Mouse (Mus musculus) ZHBTc4 (cell line): ENCODE measurements around the gene Tbc1d22a.
A peak's percentile ranks its signal among the peaks of the same experiment; 100 is the strongest.

ENCODE experiments used
- DNase-seq: peaks from one replicate; pipeline ENCODE4 v3.0.0-alpha.2; 2011; ENCODE audit warnings: low read depth, low spot score

Tbc1d22a gene

DNA sequence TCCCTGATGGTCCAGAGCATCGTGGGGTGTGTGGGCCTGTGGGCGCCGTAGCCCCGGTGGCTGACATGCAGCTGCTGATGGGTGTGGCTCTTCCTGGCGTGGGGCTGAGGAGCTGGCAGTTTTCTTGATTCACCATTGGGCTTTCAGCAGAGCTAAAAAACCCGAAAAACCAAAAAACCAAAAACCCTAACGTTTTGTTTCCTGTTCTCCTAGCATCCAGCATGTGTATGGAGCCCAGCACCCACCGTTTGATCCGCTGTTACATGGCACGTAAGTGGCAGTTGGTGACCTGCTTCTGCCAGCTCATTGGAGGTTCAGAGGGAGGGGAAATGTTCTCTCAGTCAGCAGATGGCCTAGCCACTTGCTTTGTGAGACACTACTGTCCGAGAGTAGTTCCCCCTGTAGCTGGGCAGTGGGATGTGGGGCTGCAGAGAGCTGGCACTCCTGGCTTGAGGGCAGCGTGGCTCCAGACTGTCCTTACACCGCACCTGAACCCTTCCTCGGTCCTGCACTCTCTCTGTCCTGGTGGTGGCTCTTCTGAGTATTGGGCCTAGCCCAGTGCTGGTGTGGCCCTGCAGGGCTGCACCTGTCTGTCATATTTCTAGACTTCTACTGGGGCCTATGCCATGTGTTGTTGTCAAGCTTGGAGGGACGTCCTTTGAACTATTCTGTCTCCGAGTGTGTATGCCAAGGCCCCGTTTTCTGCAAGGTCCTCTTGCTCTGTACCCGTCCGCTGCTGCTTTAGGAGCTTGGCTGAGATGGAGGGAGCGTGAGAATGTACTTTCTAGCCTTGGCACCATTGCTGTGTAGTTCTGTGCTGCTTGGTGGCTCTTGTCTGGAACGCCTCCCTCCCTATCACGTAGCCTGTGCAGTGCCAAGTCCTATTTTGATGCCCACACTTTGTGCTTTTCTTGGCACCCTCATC, 20.5 kb downstream of the Tbc1d22a start:
- DNase-seq = no peak

DNA sequence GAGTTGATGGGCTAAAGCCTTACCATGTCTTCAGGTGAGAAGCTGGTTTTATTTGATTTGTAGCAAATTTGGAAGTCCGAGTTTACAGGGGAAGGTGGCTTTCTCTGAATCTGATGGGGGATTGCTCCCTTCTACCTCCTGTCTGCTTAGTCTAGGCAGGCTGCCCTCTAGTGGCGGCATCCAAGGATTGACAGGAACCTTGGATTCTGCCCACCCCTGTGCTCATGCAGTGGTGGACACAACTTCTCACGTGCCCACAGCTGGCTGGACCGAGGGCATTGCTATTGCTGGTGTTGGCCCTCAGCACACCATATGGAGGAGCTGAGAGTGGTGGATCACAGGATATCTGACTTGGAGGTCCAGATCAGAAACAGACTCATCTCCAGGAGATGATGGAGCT, 22.0 kb downstream of the Tbc1d22a start:
- DNase-seq = peak; percentile 65

DNA sequence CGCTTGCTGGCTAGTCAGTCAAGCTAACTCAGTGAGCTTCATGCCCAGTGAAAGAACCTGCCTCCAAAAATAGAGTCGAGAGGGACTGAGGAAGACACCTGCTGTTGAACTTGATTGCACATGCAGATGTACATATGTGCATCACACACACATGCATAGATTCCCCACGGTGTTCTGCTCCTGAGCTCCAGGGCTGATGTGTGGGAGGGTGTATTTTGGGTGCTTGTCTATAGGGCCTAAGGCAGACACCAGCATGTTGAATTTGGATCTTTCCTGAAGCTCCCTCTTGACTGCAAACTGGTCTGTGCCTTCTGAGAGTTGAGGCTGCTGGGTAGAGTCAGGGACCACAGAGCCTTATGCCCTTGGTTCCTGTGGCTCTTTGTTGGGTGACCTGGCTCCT, 23.8 kb downstream of the Tbc1d22a start:
- no peak for DNase-seq

DNA sequence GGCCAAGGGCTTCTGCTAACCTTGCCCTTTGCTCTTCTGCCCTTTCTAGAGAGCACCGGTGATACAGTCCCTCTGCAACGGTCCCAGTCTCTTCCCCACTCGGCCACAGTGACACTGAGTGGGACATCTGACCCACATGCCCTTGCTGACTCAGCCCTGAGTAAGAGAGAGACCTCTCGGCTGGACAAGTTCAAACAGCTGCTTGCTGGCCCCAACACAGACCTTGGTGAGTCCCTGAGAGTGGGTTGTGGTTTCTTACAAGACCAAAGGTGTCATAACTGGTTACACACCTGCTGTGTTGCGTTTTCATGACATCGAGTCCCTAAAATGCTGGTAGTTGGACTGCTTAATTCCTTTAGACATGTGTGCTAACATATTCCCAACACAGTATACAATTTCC, 24.8 kb downstream of the Tbc1d22a start:
- DNase-seq = no peak

DNA sequence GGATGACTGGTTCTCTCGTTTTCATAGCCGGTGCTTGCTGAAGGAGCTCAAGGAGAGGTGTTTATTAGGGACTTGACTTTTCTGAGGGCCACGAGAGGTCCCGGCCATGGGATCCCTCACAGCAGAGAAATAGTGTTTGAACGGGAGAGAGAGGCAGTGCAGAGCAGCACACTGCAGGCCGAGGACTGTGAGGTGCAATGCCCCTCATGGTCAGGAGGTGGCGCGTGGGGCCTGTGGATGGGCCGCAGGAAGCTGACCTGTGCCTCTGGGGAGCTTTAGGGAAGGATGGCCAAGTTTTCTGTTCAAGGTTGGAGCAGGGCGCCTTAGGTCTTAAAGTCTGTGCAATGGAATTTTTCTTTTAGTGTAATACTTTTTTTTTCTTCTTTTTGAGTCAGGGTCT, 25.5 kb downstream of the Tbc1d22a start:
- peak; percentile 69 for DNase-seq

DNA sequence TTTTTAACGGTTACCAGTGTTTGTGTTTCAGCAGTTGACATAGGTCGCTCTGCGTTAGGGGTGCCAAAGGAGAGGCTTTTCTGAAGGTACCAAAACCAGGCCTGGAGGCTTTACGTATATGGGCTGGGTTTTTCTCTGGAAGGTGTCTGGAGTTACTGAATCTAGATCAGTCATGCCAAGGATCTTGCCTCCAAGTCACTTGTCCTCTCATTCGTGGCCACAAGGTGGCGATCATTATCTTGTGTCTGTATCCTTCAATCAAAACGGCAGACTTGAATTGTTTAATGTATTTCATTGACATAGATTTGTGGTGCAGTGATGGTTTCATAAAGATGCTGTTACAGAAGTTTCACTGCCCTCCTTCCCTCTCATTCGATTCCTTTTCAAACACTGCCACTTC, 29.4 kb downstream of the Tbc1d22a start:
- DNase-seq = peak; percentile 75

DNA sequence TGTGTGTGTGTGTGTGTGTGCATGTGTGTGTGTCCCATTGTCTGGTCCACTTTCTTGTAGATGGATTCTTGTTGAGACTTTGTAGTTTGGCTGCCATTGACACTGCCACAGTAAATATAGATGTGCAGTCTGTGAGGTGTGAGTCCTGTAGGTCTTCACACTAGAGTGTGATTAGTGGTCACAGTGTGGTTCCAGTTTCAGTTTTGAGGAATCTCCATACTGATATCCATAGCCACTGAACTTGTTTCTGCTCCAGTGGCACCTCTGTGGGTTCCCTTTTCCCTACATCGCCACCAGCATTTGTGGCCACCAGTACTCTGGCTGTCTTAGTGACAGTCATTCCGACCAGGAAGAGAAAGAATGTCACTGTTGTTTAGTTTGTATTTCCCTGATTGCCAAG, 30.1 kb downstream of the Tbc1d22a start:
- no peak for DNase-seq

DNA sequence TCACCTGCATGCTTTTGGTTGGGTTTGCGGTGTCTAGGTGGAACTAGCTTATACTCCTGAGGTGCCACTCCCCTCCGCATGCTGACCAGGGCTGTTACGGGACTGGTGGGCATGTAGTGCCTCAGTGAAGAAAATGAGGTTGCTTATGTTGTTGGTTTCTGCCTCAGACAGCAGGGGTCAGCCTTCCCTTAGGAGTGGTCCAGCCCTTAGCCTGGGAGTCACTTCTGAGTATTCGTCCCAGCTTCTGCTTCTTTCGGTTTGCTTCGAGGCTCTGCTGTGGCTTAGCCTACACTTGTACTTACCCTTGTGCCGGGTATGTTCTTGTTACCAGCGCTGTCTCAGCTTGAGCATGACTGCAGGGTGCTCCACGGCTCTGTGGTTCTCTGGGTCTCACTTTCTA, 36.0 kb downstream of the Tbc1d22a start:
- DNase-seq = peak; percentile 51

DNA sequence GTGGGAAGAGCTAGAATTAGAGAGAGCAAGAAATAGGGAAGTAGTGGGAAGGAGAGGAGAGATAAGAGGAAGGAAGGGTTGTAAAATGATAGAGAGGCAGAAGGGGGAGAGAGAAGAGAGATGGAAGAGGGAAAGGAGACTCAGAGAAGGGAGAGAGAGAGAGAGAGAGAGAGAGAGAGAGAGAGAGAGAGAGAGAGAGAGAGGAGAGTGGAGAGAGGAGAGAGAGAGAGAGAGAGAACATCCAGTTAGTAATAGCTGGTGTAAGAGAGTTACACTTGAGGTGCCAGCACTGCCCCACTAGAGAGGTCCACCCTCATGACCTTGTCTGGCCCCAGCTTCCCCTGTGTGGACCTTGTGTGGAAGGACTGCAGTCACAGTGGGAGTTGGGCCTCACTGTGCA, 37.9 kb downstream of the Tbc1d22a start:
- no peak for DNase-seq

DNA sequence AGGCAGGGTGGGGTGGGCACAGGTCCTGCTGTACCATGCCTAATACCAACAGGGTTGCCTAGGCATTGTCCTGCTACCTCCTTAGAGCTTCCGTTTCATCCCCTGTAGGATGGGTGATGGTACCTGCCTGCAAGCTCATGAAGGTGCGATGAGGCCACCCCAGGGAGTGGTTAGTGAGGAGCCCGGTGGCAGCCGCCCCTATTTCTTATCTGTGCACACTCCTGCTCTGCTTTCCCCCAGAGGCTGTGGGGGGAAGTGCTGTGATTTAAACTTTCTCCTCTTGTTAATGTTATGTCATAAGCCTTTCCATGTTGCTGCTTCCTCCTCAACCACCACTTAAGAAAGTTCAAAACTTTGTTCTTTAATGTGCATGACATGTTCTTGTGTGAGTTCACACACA, 38.4 kb downstream of the Tbc1d22a start:
- no peak for DNase-seq

DNA sequence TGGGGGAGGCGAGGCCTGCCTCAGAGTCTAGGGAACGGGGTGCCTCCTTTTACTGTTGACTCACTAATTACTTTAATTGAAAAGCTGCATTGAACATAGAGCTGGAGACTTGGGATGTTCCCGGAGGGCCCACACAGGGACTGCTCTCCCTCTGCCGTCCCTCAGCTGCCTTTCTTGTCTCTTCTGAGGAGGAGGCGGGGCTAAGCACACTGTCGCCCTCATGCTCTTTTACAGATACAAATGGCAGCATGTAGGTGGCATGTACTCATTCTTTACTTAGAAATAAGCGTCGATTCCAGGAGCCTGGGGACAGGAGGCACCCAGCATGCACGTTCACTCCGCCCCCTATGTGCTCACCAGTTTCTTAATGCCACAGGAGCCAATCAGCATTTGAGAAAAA, 39.2 kb downstream of the Tbc1d22a start:
- DNase-seq = no peak

DNA sequence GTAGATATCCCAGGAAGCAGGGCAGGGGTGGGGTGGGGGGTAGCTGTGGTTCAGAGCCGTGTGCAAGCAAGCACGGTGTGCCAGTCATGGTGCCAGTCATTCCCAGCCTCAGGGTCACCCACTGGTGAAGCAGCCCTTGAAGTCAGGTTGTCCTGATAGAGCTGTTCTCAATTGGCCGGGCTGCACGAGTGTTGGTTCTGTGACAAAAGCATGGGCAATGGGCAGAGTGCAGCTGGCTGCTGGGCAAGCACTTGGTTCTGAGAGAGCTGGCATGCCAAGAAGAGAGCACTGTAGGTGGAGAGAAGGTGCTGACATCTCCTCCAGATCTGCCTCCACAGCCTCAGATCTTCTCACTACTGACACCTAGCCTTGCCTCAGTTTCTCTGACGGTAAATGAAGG, 41.9 kb downstream of the Tbc1d22a start:
- DNase-seq = no peak

DNA sequence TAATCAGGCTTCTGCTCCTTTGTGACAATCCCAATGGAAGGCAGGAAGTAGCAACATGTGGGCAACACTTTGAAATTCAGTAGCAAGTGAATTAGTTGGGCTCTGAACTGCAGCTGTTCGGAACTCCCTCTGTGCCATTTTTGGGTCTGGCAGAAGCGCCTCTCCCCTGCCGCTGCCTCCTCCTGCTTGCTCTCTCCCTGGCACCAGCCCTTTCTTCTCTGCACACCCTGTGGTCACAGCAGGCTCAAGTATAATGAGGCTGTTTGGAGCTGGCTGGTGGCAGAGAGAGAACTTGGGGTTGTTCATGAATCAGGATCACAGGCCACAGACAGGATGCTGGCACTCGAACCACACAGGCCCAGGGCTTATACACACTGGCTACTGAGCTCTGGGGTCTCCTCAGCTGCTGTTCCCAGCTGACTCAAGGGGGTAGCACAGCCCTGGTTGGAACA, 42.5 kb downstream of the Tbc1d22a start:
- no peak for DNase-seq

DNA sequence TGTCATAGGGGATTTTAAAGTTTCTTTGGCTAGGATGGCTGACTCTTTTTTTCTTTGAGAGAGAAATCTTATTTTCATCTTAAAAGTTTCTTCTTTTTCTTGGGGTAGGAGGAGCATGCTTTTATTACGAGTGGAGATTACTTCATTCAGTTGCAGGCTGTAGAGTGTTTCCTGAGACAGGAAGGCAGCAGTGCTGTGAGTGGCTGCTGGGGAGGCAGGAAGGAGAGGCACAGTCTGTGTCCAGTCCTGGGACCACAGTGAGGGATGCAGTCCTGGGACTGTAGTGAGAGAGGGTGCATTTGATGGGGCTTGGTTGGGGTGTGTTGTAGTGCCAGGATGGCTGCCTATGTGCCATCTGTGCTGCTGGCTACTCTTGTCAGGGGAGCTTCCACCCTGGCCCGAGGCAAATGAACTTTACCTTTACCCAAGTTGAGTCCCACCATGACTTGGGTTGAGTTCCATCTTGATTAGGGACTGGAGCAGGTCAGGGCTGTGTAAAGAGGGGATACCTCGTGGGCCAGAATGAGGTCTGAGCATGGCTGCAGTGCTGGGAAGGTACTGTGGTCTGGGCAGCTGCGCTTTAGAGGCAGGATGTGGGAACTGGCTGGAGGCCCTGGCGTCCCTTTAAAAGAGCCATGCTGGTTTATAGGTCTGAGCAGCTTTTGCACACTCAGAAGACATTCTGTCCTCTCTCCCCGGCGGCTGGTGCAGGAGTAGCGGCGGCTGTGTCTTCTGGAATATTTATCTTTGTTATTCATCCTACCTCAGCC, 43.8 kb downstream of the Tbc1d22a start:
- no peak for DNase-seq

DNA sequence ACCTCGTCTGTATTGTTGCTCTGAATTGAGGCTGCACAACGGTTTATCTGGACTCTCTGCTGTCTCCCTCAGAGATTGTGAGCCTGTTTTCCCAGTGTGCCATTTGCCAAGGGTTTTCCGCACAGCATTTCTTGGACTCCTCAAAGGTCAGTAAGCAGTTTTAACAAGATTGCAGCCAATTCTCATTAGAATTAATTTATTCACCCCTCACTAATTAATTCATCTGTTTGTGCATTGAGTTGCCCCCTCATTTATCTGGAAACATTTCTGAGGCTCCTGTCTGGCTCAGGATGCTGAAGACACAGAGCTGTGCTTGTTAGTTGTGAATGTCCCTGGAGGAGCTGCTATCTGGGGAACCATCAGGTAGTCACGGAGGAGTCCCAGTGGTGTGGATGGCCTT, 45.0 kb downstream of the Tbc1d22a start:
- no peak for DNase-seq

DNA sequence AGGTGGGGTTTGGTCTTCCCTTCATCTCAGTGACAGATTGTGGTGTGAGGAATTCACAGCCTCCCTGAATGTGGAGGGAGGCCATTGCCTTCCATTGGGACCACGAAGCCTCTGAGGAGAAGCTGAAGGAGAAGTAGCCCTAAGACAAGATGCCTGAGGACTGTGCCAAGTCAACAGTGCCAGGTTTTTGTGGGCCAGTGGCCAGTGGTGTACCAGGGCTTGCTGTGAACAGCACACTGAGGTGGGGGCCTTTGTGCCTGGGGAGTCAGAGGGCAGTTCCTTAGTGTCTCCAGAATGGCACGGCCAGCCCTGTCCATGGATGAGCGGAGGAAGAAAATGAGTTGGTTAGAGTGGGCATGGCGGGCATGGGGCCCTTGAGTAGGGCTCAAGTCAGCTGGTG, 45.9 kb downstream of the Tbc1d22a start:
- no peak for DNase-seq

DNA sequence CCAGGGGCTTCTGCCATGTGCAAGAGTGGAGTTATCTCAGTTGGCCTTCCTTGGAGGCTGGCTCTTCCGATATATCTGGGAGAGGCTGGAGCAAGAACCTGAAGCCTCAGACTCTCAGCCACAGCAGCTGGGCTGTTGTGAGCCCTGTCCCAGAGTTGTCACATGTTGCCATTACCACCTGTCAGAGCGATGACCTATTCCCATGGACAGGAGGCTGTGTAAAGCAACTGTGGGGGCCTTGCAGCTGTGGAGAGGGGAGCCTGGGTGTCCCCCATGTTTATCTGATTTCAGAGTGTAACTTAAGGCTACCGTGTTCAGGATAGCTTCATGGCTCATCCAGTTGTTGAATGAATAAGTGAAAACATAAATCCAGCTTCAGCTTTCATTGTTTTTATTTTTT, 50.1 kb downstream of the Tbc1d22a start:
- DNase-seq = no peak

DNA sequence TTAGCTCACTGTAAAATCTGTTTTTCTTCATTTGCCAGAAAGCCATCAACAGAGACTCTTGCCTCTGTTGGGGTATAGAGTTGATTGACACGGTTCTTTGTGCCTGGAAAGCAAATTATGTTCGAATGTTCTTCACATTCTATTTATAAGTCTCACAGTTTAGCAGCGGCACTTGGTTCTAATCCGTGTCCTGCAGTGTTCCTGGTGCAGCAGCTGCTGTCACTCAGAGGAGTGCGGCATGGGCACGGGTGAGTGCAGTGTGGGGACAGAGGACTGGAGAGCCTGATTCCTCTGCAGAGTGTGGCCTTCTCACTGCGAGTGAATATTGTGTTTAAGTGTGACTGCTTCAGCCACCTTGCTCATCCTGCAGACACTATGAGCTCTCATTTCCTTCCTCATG, 50.5 kb downstream of the Tbc1d22a start:
- DNase-seq = no peak

DNA sequence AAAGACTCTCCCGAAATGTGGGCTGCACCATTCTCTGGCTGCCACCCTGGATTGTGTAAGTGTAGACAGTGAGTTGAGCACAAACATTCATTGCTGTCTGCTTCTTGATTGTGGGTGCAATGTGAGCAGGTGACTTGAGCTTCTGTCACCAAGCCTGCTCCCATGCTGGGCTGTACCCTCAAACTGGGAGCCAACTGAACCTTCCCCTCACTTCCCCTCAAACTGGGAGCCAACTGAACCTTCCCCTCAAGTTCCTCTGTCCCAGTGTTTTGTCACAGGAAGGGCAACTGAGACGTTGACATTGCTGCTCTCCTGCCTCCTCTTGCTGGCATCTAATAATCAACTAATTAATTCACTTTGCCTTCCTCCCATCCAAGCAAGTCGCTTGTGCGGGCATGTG, 52.7 kb downstream of the Tbc1d22a start:
- DNase-seq = no peak

DNA sequence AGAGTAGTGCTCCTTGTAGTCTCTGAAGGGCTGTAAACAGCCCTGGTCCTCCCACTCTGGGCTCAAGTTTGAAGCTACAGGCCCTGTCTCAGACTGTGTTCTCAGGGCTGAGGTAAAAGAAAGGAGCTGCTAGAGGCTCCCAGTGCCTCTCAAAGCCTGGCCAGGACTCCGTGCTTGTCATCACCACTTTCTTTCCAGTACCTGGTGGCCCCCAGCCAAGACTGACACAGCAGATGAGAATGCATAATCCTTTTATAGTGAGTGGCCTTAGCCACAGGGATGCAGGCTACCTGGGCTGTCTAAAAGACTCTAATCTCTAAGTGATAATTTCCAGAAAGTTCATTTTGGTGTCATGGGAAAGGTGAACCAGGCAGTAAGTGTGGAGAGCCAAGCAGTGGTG, 54.3 kb downstream of the Tbc1d22a start:
- DNase-seq = no peak

DNA sequence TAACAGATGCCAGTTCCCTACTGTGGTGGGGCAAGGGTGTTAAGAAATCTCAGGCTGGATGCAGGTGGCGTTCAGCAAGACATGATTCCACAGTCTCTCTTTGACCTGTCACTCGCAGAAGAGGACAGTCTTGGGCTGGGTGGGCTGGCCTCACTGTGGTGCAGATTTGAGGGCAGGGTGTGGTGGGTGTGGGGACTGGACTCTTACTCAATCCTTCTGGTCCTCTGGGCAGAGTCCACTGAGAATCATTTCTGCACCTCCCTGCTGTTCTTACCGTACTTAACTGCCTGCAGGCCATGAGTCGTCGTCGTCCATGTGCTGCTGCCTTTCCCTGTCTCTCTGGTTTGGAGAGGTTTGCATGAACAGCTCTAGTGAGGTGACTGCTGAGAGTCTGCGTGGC, 61.5 kb downstream of the Tbc1d22a start:
- no peak for DNase-seq

DNA sequence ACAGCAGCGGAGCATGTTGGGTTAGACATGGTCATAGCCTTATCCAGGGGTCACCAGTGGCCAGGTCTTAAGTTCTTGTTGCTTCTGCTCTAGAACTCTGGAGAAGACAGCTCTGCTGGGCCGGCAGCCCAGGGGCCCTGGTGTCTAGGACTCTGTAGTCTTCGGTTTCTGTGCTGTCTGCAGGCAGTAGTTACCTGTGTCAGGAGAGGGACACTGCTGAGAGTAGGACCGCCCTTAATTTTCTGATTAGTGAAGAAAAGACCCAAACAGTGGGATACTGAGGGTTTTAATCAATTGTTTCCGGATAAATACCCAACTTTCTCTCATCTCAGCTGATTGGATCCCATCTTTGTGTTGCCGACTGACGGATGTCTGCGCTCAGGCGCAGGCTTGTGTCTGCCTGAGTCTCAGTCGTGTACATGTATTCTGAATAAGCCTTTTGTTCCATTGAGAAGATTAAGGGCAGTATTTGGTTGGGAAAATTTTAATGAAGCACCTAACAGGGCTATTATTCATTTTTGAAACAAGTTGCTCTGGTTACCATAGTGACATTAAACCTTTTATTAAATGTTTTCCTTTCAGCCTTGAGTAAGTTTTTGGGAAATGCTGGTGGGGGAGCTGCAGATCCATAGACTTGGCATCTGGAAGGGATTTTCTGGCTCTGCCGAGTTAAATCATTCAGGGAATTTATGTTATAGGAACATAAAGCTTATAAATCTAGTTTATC, 62.4 kb downstream of the Tbc1d22a start:
- DNase-seq = no peak
